Mouse (Mus musculus) hindbrain, embryonic 14.5 days (tissue): ENCODE data around the gene Ring1. TPM values are rescaled to one million over a fixed set of nuclear protein-coding genes. Genes with fewer than 3 reads are reported as not detected.
A peak's percentile ranks its signal among the peaks of the same experiment; 100 is the strongest.
"Not testable (repeated sequence)": the region's sequence is repeated elsewhere in the genome, so short reads cannot be mapped to it uniquely, and the experiment has no call there.

Source experiments
- ATAC-seq: fragments of 200-750 bp; cut with Nextera tagmentation; 2 replicates; pipeline ENCODE4 v1.8.0; 2017; ENCODE audit warnings: moderate number of reproducible peaks, mild to moderate bottlenecking, moderate TSS enrichment, moderate library complexity; ENCODE audit not compliant: low FRiP score
- DNase-seq: peaks from one replicate; pipeline ENCODE4 v3.0.0-alpha.2; 2015; ENCODE audit warnings: low spot score
- H3K27ac ChIP-seq: fragments of 300-500 bp; sonication (generic); 2 replicates; pipeline ENCODE4 v1.5.1; 2014; ENCODE audit warnings: mild to moderate bottlenecking, moderate library complexity
- H3K27me3 ChIP-seq: fragments of 300-500 bp; sonication (generic); 2 replicates; pipeline ENCODE4 v1.6.1; 2014; ENCODE audit warnings: mild to moderate bottlenecking, low read length, mixed read lengths; ENCODE audit not compliant: control insufficient read depth, insufficient read depth
- H3K36me3 ChIP-seq: fragments of 300-500 bp; sonication (generic); replicated peaks from 2 replicates; pipeline ENCODE4 v1.6.1; 2014; ENCODE audit not compliant: control insufficient read depth, insufficient read depth
- H3K4me1 ChIP-seq: fragments of 300-500 bp; sonication (generic); replicated peaks from 2 replicates; pipeline ENCODE4 v1.6.1; 2014; ENCODE audit warnings: antibody characterized with exemption, low read length, mixed read lengths; ENCODE audit not compliant: control insufficient read depth, insufficient read depth
- H3K4me2 ChIP-seq: fragments of 300-500 bp; sonication (generic); replicated peaks from 2 replicates; pipeline ENCODE4 v1.6.1; 2014; ENCODE audit warnings: mild to moderate bottlenecking, moderate library complexity
- H3K4me3 ChIP-seq: fragments of 300-500 bp; sonication (generic); replicated peaks from 2 replicates; pipeline ENCODE4 v1.5.1; 2014; ENCODE audit warnings: mild to moderate bottlenecking, low read length
- H3K9ac ChIP-seq: fragments of 300-500 bp; sonication (generic); 2 replicates; pipeline ENCODE4 v1.6.1; 2014
- H3K9me3 ChIP-seq: fragments of 300-500 bp; sonication (generic); 2 replicates; pipeline ENCODE4 v1.6.1; 2016; ENCODE audit warnings: low read length; ENCODE audit not compliant: control insufficient read depth
- WGBS: fragments of 180-500 bp; shearing (Covaris S2); extraction: QIAGEN DNeasy Blood & Tissue Kit; methylation state at CpG from one replicate; pipeline ENCODE4 v1.1.7; 2014; 5-methylcytosine and 5-hydroxymethylcytosine counted together
- polyA plus RNA-seq: library from polyadenylated mRNA; unstranded; fragments of >200 nt; fragmentation: Nextera tagmentation; extraction: Ambion mirVana; gene quantifications from 2 replicates; pipeline ENCODE4 v1.2.1, GENCODE M21; 2014

Ring1 gene
- polyA plus RNA-seq, 1 experiment from 2014 or later, result 7.8 TPM

DNA sequence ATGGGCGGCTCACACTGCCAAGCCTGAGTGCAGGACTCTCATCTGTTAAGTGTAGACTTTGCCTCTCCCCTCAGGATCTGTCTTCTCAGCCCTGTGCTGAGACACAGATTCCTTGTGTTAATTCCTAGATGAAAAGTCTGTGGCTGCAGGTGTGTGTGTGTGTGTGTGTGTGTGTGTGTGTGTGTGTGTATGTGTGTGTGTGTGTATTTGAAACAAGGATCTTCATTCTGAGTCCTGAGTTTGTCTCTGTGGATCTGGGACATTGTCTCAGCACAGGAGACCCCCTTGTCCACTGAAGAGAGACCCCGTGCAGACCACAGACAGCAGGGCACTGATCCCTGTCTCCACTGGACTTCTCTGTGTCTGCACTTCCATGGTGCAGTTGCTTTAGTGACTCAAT is 23.7 kb downstream of the Ring1 start:
- H3K9ac ChIP-seq, H3K4me1 ChIP-seq, ATAC-seq, H3K4me3 ChIP-seq, H3K4me2 ChIP-seq, H3K36me3 ChIP-seq, H3K9me3 ChIP-seq, H3K27ac ChIP-seq, DNase-seq: not testable (repeated sequence)
- H3K27me3 ChIP-seq, result peaks cover 32% of the 10 kb centered on the region
- 41% methylated on average over 2 of the region's 2 CpGs for WGBS

- Histone ChIP-seq H3K4me3 (peak within 1 kb of the TSS; percentile 40), H3K4me2 (peak within 1 kb of the TSS; percentile 75), H3K9me3 (no peaks in the 10 kb centered on the region), H3K27ac (no peak within 1 kb of the TSS), H3K4me1 (peaks cover 9% of the 10 kb centered on the region; the same call in 1 of the 2 replicates), H3K36me3 (no peaks in the 10 kb centered on the region), H3K9ac (peak within 1 kb of the TSS; percentile 37), H3K27me3 (peaks cover 32% of the 10 kb centered on the region)
- under 1% methylated on average over 29 of the region's 30 CpGs for WGBS
- DNase-seq (peak; percentile 62), ATAC-seq (peak; percentile 66; the same call in 1 of the 2 replicates)
Measured at GRCm38 (mm10) chr17:34000150-34000537, 24.3 kb downstream of the Ring1 start, which contains the start of gene H2-K1. Gene H2-K1, minus strand, starts transcription at chr17:34000347.

GRCm38 (mm10) chr17:33999341-34000149 is 24.9 kb downstream of the Ring1 start:
- Histone ChIP-seq H3K9ac (peak overlapping the region; percentile 37), H3K27ac (no peak overlapping the region), H3K4me2 (peak overlapping the region; percentile 75), H3K4me1 (peaks cover 9% of the 10 kb centered on the region; the same call in 1 of the 2 replicates), H3K36me3 (no peaks in the 10 kb centered on the region), H3K4me3 (peak overlapping the region; percentile 40), H3K27me3 (peaks cover 32% of the 10 kb centered on the region), H3K9me3 (no peaks in the 10 kb centered on the region)
- DNase-seq (no peak), ATAC-seq (peak; percentile 8; the same call in 1 of the 2 replicates)
- 1% methylated on average over 84 of the region's 87 CpGs for WGBS

DNA sequence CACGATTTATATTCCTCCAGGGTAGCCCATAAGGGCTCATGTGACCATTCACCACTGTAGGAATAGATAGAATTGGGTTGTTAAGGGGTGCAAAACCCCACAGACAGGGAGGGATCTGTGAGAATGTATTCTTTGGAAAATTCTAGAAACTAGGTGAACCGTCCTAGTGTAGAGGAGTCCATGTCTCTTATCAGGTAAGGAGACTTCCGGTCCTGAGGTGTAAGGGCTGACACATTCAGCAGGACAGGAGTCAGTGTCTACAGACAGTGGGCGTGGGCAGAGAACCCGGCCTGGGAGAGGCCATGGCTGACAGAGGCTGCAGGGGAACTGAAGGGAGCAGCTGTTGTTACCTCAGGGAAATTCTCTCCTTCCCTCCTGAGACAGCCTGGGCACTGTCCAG is 25.8 kb downstream of the Ring1 start:
- not testable (repeated sequence) for DNase-seq, H3K4me1 ChIP-seq, H3K36me3 ChIP-seq, H3K4me2 ChIP-seq, H3K27ac ChIP-seq, H3K9me3 ChIP-seq, H3K9ac ChIP-seq, ATAC-seq, H3K4me3 ChIP-seq
- WGBS, result 61% methylated on average over 5 of the region's 5 CpGs
- peaks cover 32% of the 10 kb centered on the region for H3K27me3 ChIP-seq

- H3K27me3 ChIP-seq, result peaks cover 32% of the 10 kb centered on the region
- DNase-seq, H3K4me3 ChIP-seq, H3K27ac ChIP-seq, H3K9ac ChIP-seq, H3K4me2 ChIP-seq, H3K9me3 ChIP-seq, H3K4me1 ChIP-seq, ATAC-seq, H3K36me3 ChIP-seq: not testable (repeated sequence)
- 97% methylated on average over 2 of the region's 2 CpGs for WGBS
Measured at GRCm38 (mm10) chr17:33997025-33997424, 27.5 kb downstream of the Ring1 start.

GRCm38 (mm10) chr17:33995651-33996050 is 28.8 kb downstream of the Ring1 start:
- 79% methylated on average over 3 of the region's 3 CpGs for WGBS
- H3K27me3 ChIP-seq, result peaks cover 19% of the 10 kb centered on the region
- H3K4me2 ChIP-seq, result no peak overlapping the region
- no peaks in the 10 kb centered on the region for H3K36me3 ChIP-seq
- H3K9me3 ChIP-seq, result no peaks in the 10 kb centered on the region
- no peak for ATAC-seq
- H3K27ac ChIP-seq, result no peak overlapping the region
- no peak overlapping the region for H3K4me3 ChIP-seq
- DNase-seq, result no peak
- peaks cover 9% of the 10 kb centered on the region; the same call in 1 of the 2 replicates for H3K4me1 ChIP-seq
- no peak overlapping the region for H3K9ac ChIP-seq

DNA sequence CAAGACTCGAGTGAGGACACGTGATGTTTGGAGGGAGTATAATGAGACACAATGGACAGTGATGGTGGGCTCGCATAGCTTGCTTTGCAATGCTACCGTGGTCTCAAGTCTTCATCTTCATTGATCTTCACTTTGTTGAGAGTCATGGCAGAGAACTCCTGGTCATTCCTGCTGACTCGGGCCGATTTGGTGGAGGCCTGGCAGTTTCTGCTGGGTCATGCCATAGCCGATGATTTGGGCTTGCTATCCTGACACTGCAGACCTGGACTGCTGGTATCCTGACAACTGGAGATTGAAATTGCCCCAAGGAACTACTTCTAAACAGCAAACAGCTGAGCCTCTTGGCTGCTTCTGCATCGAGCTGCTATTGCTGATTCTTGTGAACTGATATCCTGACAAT is 29.5 kb downstream of the Ring1 start:
- no peak overlapping the region for H3K4me2 ChIP-seq
- DNase-seq (no peak), ATAC-seq (no peak)
- H3K4me3 ChIP-seq, result no peak overlapping the region
- peaks cover 12% of the 10 kb centered on the region for H3K27me3 ChIP-seq
- peaks cover 6% of the 10 kb centered on the region; the same call in 1 of the 2 replicates for H3K4me1 ChIP-seq
- no peak overlapping the region for H3K27ac ChIP-seq
- no peak overlapping the region for H3K9ac ChIP-seq
- no peaks in the 10 kb centered on the region for H3K9me3 ChIP-seq
- 94% methylated on average over 8 of the region's 8 CpGs for WGBS
- no peaks in the 10 kb centered on the region for H3K36me3 ChIP-seq

GRCm38 (mm10) chr17:33991788-33992664 is 32.5 kb downstream of the Ring1 start:
- 32% methylated on average over 10 of the region's 10 CpGs for whole genome bisulfite sequencing
- H3K27ac ChIP-seq, result no peak overlapping the region

DNA sequence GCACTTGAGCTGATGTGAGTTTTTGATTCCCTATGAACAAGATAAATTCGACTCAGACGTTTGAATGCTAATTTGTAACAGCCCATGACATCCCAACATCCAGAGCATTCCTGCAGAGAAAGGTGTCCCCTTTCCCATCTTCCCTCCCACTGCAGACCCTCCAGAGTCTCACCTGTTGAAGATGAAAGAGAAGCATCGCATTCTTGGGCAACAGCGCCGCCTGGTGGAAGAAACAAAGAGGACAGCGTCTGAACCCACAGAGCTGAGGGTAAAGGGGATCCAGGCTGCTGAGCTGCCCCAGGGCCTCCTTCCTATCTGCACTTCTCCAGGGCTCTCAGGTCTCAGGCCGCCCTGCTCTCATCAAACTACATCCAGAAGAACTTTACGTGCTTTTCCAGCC is 42.3 kb downstream of the Ring1 start:
- peak; percentile 77 for DNase-seq
- H3K27ac ChIP-seq, result peak overlapping the region; percentile 95; the same call in 1 of the 2 replicates
- peak overlapping the region; percentile 45; the same call in 1 of the 2 replicates for H3K4me3 ChIP-seq
- not testable (repeated sequence) for ATAC-seq, H3K4me1 ChIP-seq, H3K36me3 ChIP-seq, H3K9me3 ChIP-seq
- peaks cover 31% of the 10 kb centered on the region for H3K27me3 ChIP-seq
- 0 out of 2 replicates have a peak overlapping the region, but pooled peaks have one; percentile 67 for H3K9ac ChIP-seq
- peak overlapping the region; percentile 65 for H3K4me2 ChIP-seq
- 7% methylated on average over 8 of the region's 8 CpGs for WGBS

More at GRCm38 (mm10) chr17:33991788-33992664, 32.5 kb downstream of the Ring1 start:
- DNase-seq, result peak; percentile 85
- Histone ChIP-seq H3K27me3 (no peaks in the 10 kb centered on the region), H3K9me3 (no peaks in the 10 kb centered on the region), H3K9ac (no peak overlapping the region), H3K4me2 (no peak overlapping the region), H3K4me3 (no peak overlapping the region), H3K36me3 (no peaks in the 10 kb centered on the region), H3K4me1 (no peaks in the 10 kb centered on the region)
- ATAC-seq, result no peak
